Mouse (Mus musculus): ENCODE data around the gene Rpl31. TPM values are rescaled to one million over a fixed set of nuclear protein-coding genes. Genes with fewer than 3 reads are reported as not detected.

Rpl31 gene
- polyA plus RNA-seq, 1 experiment from 2014 or later = 579 TPM

GRCm38 (mm10) chr1:39340156-39340555 is 27.5 kb upstream of the Rpl31 start:
- Histone ChIP-seq H3K9me3 (replicated peaks) (no peaks in the 10 kb centered on the region), H3K4me1 (0 out of 2 replicates have a peak, but pooled peaks cover 3% of the 10 kb centered on the region), H3K4me2 (no peak overlapping the region), H3K27me3 (peaks cover 7% of the 10 kb centered on the region; the same call in 1 of the 2 replicates), H3K4me3 (replicated peaks) (no peak overlapping the region), H3K27ac (no peak overlapping the region), H3K9ac (no peak overlapping the region), H3K36me3 (no peaks in the 10 kb centered on the region)
- WGBS = 86% methylated on average over 6 of the region's 6 CpGs
- ATAC-seq (replicated peaks; ENCODE audit: low FRiP score) = no peak

GRCm38 (mm10) chr1:39340647-39341046 is 27.0 kb upstream of the Rpl31 start:
- ATAC-seq (replicated peaks; ENCODE audit: low FRiP score) = no peak

GRCm38 (mm10) chr1:39341807-39342206 is 25.8 kb upstream of the Rpl31 start:
- no peak for ATAC-seq (replicated peaks; ENCODE audit: low FRiP score)
- Histone ChIP-seq H3K4me3 (replicated peaks) (no peak overlapping the region), H3K4me1 (0 out of 2 replicates have a peak, but pooled peaks cover 3% of the 10 kb centered on the region), H3K27ac (no peak overlapping the region), H3K27me3 (0 out of 2 replicates have a peak, but pooled peaks cover 5% of the 10 kb centered on the region), H3K4me2 (no peak overlapping the region), H3K36me3 (no peaks in the 10 kb centered on the region), H3K9me3 (replicated peaks) (no peaks in the 10 kb centered on the region), H3K9ac (no peak overlapping the region)
- WGBS = 70% methylated on average over 4 of the region's 4 CpGs

More at GRCm38 (mm10) chr1:39340647-39341046, 27.0 kb upstream of the Rpl31 start:
- Histone ChIP-seq H3K9me3 (replicated peaks) (no peaks in the 10 kb centered on the region), H3K4me1 (0 out of 2 replicates have a peak, but pooled peaks cover 3% of the 10 kb centered on the region), H3K4me3 (replicated peaks) (no peak overlapping the region), H3K9ac (no peak overlapping the region), H3K36me3 (no peaks in the 10 kb centered on the region), H3K4me2 (no peak overlapping the region), H3K27ac (no peak overlapping the region), H3K27me3 (0 out of 2 replicates have a peak, but pooled peaks cover 7% of the 10 kb centered on the region)
- WGBS = 19% methylated on average over 8 of the region's 8 CpGs

GRCm38 (mm10) chr1:39343242-39343641 is 24.4 kb upstream of the Rpl31 start:
- Histone ChIP-seq H3K27ac (no peak overlapping the region), H3K27me3 (0 out of 2 replicates have a peak, but pooled peaks cover 4% of the 10 kb centered on the region), H3K9me3 (replicated peaks) (no peaks in the 10 kb centered on the region), H3K4me3 (replicated peaks) (no peak overlapping the region), H3K9ac (no peak overlapping the region), H3K4me1 (0 out of 2 replicates have a peak, but pooled peaks cover 3% of the 10 kb centered on the region), H3K4me2 (no peak overlapping the region), H3K36me3 (no peaks in the 10 kb centered on the region)
- ATAC-seq (replicated peaks; ENCODE audit: low FRiP score) = no peak
- 77% methylated on average over 5 of the region's 5 CpGs for whole genome bisulfite sequencing

GRCm38 (mm10) chr1:39344981-39345600 is 22.6 kb upstream of the Rpl31 start:
- WGBS = 72% methylated on average over 21 of the region's 21 CpGs
- Histone ChIP-seq H3K27ac (no peak overlapping the region), H3K36me3 (no peaks in the 10 kb centered on the region), H3K4me3 (replicated peaks) (no peak overlapping the region), H3K4me2 (no peak overlapping the region), H3K9me3 (replicated peaks) (no peaks in the 10 kb centered on the region), H3K9ac (no peak overlapping the region), H3K27me3 (no peaks in the 10 kb centered on the region), H3K4me1 (no peaks in the 10 kb centered on the region)
- ATAC-seq (replicated peaks; ENCODE audit: low FRiP score) = no peak

- ATAC-seq (replicated peaks; ENCODE audit: low FRiP score) = no peak
- H3K27me3 ChIP-seq = no peaks in the 10 kb centered on the region
- H3K9ac ChIP-seq = no peak overlapping the region
- H3K4me3 ChIP-seq (replicated peaks) = no peak overlapping the region
- H3K9me3 ChIP-seq (replicated peaks) = no peaks in the 10 kb centered on the region
- 77% methylated on average over 1 of the region's 1 CpGs for WGBS
- H3K4me2 ChIP-seq = no peak overlapping the region
- no peaks in the 10 kb centered on the region for H3K4me1 ChIP-seq
- H3K36me3 ChIP-seq = no peaks in the 10 kb centered on the region
- H3K27ac ChIP-seq = no peak overlapping the region
Measured at GRCm38 (mm10) chr1:39349001-39349400, 18.6 kb upstream of the Rpl31 start.

GRCm38 (mm10) chr1:39349427-39349826 is 18.2 kb upstream of the Rpl31 start:
- no peak for ATAC-seq (replicated peaks; ENCODE audit: low FRiP score)
- Histone ChIP-seq H3K9ac (no peak overlapping the region), H3K4me3 (replicated peaks) (no peak overlapping the region), H3K36me3 (no peaks in the 10 kb centered on the region), H3K9me3 (replicated peaks) (no peaks in the 10 kb centered on the region), H3K27ac (no peak overlapping the region), H3K4me1 (no peaks in the 10 kb centered on the region), H3K4me2 (no peak overlapping the region), H3K27me3 (no peaks in the 10 kb centered on the region)
- WGBS = 73% methylated on average over 7 of the region's 7 CpGs

GRCm38 (mm10) chr1:39361754-39362514 is 5.7 kb upstream of the Rpl31 start:
- Histone ChIP-seq H3K9me3 (replicated peaks) (no peaks in the 10 kb centered on the region), H3K27me3 (peaks cover 6% of the 10 kb centered on the region; the same call in 1 of the 2 replicates), H3K36me3 (no peaks in the 10 kb centered on the region), H3K4me3 (replicated peaks) (peak overlapping the region; percentile 17), H3K4me2 (peak overlapping the region; percentile 55), H3K27ac (no peak overlapping the region), H3K9ac (0 out of 2 replicates have a peak overlapping the region, but pooled peaks have one; percentile 3), H3K4me1 (peaks cover 11% of the 10 kb centered on the region; the same call in 1 of the 2 replicates)
- no peak for ATAC-seq (replicated peaks; ENCODE audit: low FRiP score)
- WGBS = 31% methylated on average over 24 of the region's 24 CpGs

- 50% methylated on average over 7 of the region's 7 CpGs for WGBS
Measured at GRCm38 (mm10) chr1:39362515-39362893, 5.1 kb upstream of the Rpl31 start.

GRCm38 (mm10) chr1:39365562-39365961 is 2.1 kb upstream of the Rpl31 start:
- peaks cover 30% of the 10 kb centered on the region for H3K4me1 ChIP-seq
- H3K9me3 ChIP-seq (replicated peaks) = no peaks in the 10 kb centered on the region
- no peak overlapping the region for H3K27ac ChIP-seq
- H3K4me2 ChIP-seq = no peak overlapping the region
- 95% methylated on average over 1 of the region's 1 CpGs for WGBS
- peaks cover 15% of the 10 kb centered on the region for H3K36me3 ChIP-seq
- no peak overlapping the region for H3K9ac ChIP-seq
- no peak for ATAC-seq (replicated peaks; ENCODE audit: low FRiP score)
- H3K4me3 ChIP-seq (replicated peaks) = no peak overlapping the region
- peaks cover 6% of the 10 kb centered on the region; the same call in 1 of the 2 replicates for H3K27me3 ChIP-seq

More at GRCm38 (mm10) chr1:39362515-39362893, 5.1 kb upstream of the Rpl31 start:
- peak overlapping the region; percentile 55; the same call in 1 of the 2 replicates for H3K4me2 ChIP-seq
- no peaks in the 10 kb centered on the region for H3K36me3 ChIP-seq
- no peak for ATAC-seq (replicated peaks; ENCODE audit: low FRiP score)
- no peak overlapping the region for H3K4me3 ChIP-seq (replicated peaks)
- peaks cover 14% of the 10 kb centered on the region; the same call in 1 of the 2 replicates for H3K4me1 ChIP-seq
- H3K27me3 ChIP-seq = peaks cover 6% of the 10 kb centered on the region; the same call in 1 of the 2 replicates
- H3K27ac ChIP-seq = no peak overlapping the region
- no peak overlapping the region for H3K9ac ChIP-seq
- no peaks in the 10 kb centered on the region for H3K9me3 ChIP-seq (replicated peaks)

- H3K9me3 ChIP-seq (replicated peaks) = no peaks in the 10 kb centered on the region
- H3K27me3 ChIP-seq = peaks cover 2% of the 10 kb centered on the region; the same call in 1 of the 2 replicates
- H3K9ac ChIP-seq = peak overlapping the region; percentile 38
- peak overlapping the region; percentile 83 for H3K4me3 ChIP-seq (replicated peaks)
- H3K4me2 ChIP-seq = peak overlapping the region; percentile 62
- H3K27ac ChIP-seq = peak overlapping the region; percentile 27; the same call in 1 of the 2 replicates
- ATAC-seq (replicated peaks; ENCODE audit: low FRiP score) = 0 out of 2 replicates have a peak, but pooled peaks have one; percentile 3
- H3K4me1 ChIP-seq = peaks cover 25% of the 10 kb centered on the region
- 27% methylated on average over 6 of the region's 6 CpGs for WGBS
- H3K36me3 ChIP-seq = peaks cover 30% of the 10 kb centered on the region
Measured at GRCm38 (mm10) chr1:39367045-39367444, 597 bp upstream of the Rpl31 start.

Measured in kidney, embryonic 15.5 days (tissue).